Mouse (Mus musculus) G1E (cell line): Measurements from ENCODE around the gene Ifitm2.

ENCODE experiments used
- CTCF ChIP-seq: IDR thresholded peaks from 2 replicates; pipeline ENCODE4 v1.5.1; 2012; ENCODE audit warnings: low read depth, low read length, inconsistent platforms, mixed read lengths
- POLR2AphosphoS5 ChIP-seq: IDR thresholded peaks from 2 replicates; pipeline ENCODE4 v1.6.1; 2012; ENCODE audit warnings: low read depth, low read length, inconsistent platforms; ENCODE audit not compliant: insufficient replicate concordance
- TAL1 ChIP-seq: conservative IDR thresholded peaks from 2 replicates; pipeline ENCODE4 v1.6.1; 2012; ENCODE audit warnings: low read depth, low read length, inconsistent platforms, mixed read lengths

DNA sequence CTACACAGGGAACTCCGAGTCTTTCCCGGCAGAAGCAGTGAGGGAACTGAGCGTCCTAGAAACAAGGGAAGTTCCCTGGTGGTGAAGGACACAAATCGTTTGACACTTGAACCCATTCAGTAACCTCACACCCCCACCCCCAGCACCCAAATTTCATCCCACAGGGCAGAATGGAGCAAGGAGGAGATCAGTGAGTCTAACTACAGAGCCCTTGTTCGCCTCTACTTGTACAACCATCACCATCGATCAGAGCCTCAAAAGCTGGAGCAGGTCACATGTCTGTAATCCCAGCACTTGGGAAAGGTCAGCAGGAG lies 726 bp upstream of the Ifitm2 start:
- TF ChIP-seq POLR2AphosphoS5: no peak
- TF ChIP-seq CTCF: no peak
- no peak for TF ChIP-seq TAL1
